Mouse (Mus musculus) lung, postnatal 0 days (tissue): ENCODE measurements around the gene Sh3rf1. TPM values are rescaled to one million over a fixed set of nuclear protein-coding genes. Genes with fewer than 3 reads are reported as not detected.

Experiments used
- ATAC-seq: fragments of 200-750 bp; cut with Nextera tagmentation; 2 replicates; pipeline ENCODE4 v1.8.0; 2017; ENCODE audit warnings: moderate library complexity
- DNase-seq: peaks from one replicate; pipeline ENCODE4 v3.0.0-alpha.2; 2016; ENCODE audit warnings: low spot score
- H3K27ac ChIP-seq: fragments of 300-500 bp; sonication (generic); 2 replicates; pipeline ENCODE4 v1.5.1; 2014; ENCODE audit warnings: antibody characterized with exemption, mild to moderate bottlenecking, low read length, mixed read lengths
- H3K27me3 ChIP-seq: fragments of 300-500 bp; sonication (generic); replicated peaks from 2 replicates; pipeline ENCODE4 v1.6.1; 2014; ENCODE audit warnings: low read length, mixed read lengths; ENCODE audit not compliant: insufficient read depth
- H3K36me3 ChIP-seq: fragments of 300-500 bp; sonication (generic); 2 replicates; pipeline ENCODE4 v1.6.1; 2014; ENCODE audit warnings: low read length, mixed read lengths; ENCODE audit not compliant: insufficient read depth
- H3K4me1 ChIP-seq: fragments of 300-500 bp; sonication (generic); 2 replicates; pipeline ENCODE4 v1.6.1; 2014; ENCODE audit warnings: antibody characterized with exemption, low read depth, low read length, mixed read lengths; ENCODE audit not compliant: insufficient read depth
- H3K4me2 ChIP-seq: fragments of 300-500 bp; sonication (generic); replicated peaks from 2 replicates; pipeline ENCODE4 v1.6.1; 2014; ENCODE audit warnings: low read depth, mild to moderate bottlenecking, low read length, moderate library complexity, mixed read lengths
- H3K4me3 ChIP-seq: fragments of 300-500 bp; sonication (generic); 2 replicates; pipeline ENCODE4 v1.5.1; 2014; ENCODE audit warnings: low read depth, low read length
- H3K9ac ChIP-seq: fragments of 300-500 bp; sonication (generic); replicated peaks from 2 replicates; pipeline ENCODE4 v1.6.1; 2014; ENCODE audit warnings: low read depth, mild to moderate bottlenecking
- H3K9me3 ChIP-seq: fragments of 300-500 bp; sonication (generic); 2 replicates; pipeline ENCODE4 v1.6.1; 2016; ENCODE audit warnings: low read length, mixed read lengths
- CTCF ChIP-seq: IDR thresholded peaks from 2 replicates; pipeline ENCODE4 v1.5.1; 2016; ENCODE audit warnings: antibody characterized with exemption, mild to moderate bottlenecking
- EP300 ChIP-seq: IDR thresholded peaks from 2 replicates; pipeline ENCODE4 v1.6.1; 2016; ENCODE audit warnings: antibody characterized with exemption, mild to moderate bottlenecking, control low read depth
- WGBS: fragments of 180-500 bp; shearing (Covaris S2); extraction: QIAGEN DNeasy Blood & Tissue Kit; methylation state at CpG from one replicate; pipeline ENCODE4 v1.1.7; 2014; 5-methylcytosine and 5-hydroxymethylcytosine counted together
- polyA plus RNA-seq: library from polyadenylated mRNA; unstranded; fragments of >200 nt; fragmentation: Nextera tagmentation; extraction: Ambion mirVana; gene quantifications from 2 replicates; pipeline ENCODE4 v1.2.1, GENCODE M21; 2015

Sh3rf1 gene
- polyA plus RNA-seq, 1 experiment from 2014 or later: 11.2 TPM

DNA sequence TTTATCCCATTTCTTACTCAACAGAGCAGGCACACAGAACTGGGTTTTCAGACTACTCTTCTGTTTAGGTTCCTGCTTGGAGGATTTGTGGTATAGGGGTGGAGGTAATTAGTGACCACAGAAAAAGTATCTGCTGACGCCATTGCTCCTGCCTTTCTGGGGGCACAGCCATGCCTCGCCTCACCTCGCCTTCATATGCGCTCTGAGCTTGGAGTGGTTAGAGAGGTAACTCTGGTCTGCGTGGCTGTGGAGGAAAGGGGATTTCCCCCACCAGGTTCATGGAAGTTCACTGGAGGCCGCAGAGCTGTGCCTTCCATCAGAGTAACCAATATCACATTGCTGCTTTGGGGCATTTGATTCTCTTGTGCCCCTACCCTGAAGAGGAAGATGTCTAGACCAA, 123.9 kb downstream of the Sh3rf1 start:
- Histone ChIP-seq H3K27me3 (no peaks in the 10 kb centered on the region), H3K4me3 (no peak overlapping the region), H3K4me2 (no peak overlapping the region), H3K4me1 (peaks cover 1% of the 10 kb centered on the region; the same call in 1 of the 2 replicates), H3K36me3 (no peaks in the 10 kb centered on the region), H3K27ac (no peak overlapping the region), H3K9ac (no peak overlapping the region), H3K9me3 (no peaks in the 10 kb centered on the region)
- no peak for DNase-seq
- no peak for ATAC-seq
- no peak for TF ChIP-seq EP300
- TF ChIP-seq CTCF: no peak
- 78% methylated on average over 6 of the region's 6 CpGs for WGBS

DNA sequence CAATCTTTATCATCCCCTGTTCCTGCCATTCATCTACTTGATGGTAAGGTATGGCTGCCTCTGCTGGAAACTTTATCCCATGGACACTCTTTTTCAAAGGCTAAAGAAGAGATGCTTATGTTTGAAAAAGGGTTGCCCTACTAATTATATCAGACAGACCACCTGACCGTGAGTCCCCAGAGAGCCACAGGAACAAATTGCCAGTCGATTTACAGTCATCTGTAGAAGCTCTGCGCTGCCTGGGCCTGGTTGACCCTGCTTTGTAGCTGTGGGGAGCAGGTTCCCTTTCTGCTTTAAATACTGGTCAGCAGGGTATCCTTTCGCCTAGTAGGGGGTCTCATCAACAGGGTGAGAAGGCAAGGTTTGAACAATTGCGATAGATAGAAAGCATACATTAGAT, 124.4 kb downstream of the Sh3rf1 start:
- ATAC-seq (no peak), DNase-seq (no peak)
- Histone ChIP-seq H3K27ac (no peak overlapping the region), H3K4me3 (no peak overlapping the region), H3K4me1 (no peaks in the 10 kb centered on the region; the same call in 1 of the 2 replicates), H3K9me3 (no peaks in the 10 kb centered on the region), H3K36me3 (no peaks in the 10 kb centered on the region), H3K9ac (no peak overlapping the region), H3K4me2 (no peak overlapping the region), H3K27me3 (no peaks in the 10 kb centered on the region)
- TF ChIP-seq CTCF (no peak), EP300 (no peak)
- 66% methylated on average over 5 of the region's 5 CpGs for WGBS

DNA sequence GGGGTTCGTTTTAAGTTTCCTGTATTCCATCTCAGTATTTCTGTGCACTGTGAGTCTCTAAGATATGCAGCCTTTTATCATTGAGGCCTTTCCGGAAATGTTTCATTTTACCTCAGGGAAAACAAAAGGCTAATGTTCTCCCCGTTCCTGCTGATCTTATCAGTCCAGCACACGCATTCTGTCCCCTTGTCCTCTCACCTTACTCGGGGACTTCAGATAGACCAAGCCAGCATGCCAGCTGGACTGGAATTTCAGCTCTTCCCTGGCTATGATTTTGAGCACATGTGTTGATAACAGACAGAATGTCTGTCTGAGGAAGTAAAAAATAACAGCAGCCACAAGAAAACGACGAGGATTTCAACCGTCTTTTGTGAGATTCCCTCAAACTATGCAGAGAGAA, 124.8 kb downstream of the Sh3rf1 start:
- no peak for TF ChIP-seq CTCF
- no peak for TF ChIP-seq EP300
- Histone ChIP-seq H3K27me3 (no peaks in the 10 kb centered on the region), H3K9me3 (no peaks in the 10 kb centered on the region), H3K4me3 (no peak overlapping the region), H3K9ac (no peak overlapping the region), H3K4me1 (no peaks in the 10 kb centered on the region; the same call in 1 of the 2 replicates), H3K4me2 (no peak overlapping the region), H3K36me3 (no peaks in the 10 kb centered on the region), H3K27ac (no peak overlapping the region)
- ATAC-seq: no peak
- no peak for DNase-seq
- 25% methylated on average over 8 of the region's 8 CpGs for WGBS

DNA sequence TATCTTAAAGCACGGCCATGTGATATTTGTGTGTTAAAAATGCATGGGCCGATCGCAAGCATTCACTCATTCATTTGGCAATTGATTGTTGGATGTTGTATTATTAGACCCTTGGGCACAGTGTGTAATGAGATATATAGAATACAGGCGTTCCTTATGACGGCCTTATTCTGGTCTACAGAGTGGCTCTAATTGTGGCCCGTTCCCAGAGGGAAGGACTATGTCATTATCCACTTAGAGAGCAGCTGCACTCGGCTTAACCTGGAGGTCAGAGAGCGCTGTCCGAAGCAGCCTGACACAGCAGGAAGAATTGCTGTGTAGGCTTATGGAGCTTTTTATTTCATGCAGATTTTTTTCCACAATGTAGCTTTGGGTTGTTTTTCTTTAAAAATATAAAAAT, 126.8 kb downstream of the Sh3rf1 start:
- no peak overlapping the region for H3K4me3 ChIP-seq
- 76% methylated on average over 9 of the region's 9 CpGs for WGBS
- H3K27ac ChIP-seq: no peak overlapping the region
- H3K4me2 ChIP-seq: no peak overlapping the region
- TF ChIP-seq CTCF: no peak
- no peak for TF ChIP-seq EP300
- ATAC-seq (no peak), DNase-seq (no peak)
- no peaks in the 10 kb centered on the region for H3K27me3 ChIP-seq
- H3K9me3 ChIP-seq: no peaks in the 10 kb centered on the region
- H3K4me1 ChIP-seq: no peaks in the 10 kb centered on the region; the same call in 1 of the 2 replicates
- H3K9ac ChIP-seq: no peak overlapping the region
- no peaks in the 10 kb centered on the region for H3K36me3 ChIP-seq

DNA sequence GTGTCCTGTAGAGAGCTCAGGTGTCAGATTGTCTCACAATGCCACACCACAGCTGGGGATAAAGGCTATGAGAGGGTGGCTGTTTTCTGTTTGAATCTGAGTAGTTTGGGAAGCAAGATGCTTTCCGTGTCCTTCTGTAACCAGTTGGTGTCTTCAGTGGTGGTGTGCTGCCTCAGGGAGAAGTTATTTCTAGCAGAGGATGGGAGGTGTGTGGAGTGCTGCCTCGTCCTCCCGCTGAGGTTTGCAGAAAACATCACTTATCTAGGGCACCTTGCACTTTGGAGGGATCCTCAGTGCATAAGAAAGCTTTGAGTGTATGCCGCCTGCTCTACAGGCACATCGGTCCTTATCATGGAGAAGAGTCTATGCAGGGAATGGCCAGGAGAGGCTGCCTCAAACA, 128.0 kb downstream of the Sh3rf1 start:
- H3K36me3 ChIP-seq: no peaks in the 10 kb centered on the region
- no peak overlapping the region for H3K4me3 ChIP-seq
- peak overlapping the region; percentile 30 for H3K4me2 ChIP-seq
- H3K27ac ChIP-seq: no peak overlapping the region
- TF ChIP-seq EP300 (no peak), CTCF (no peak)
- ATAC-seq (no peak), DNase-seq (no peak)
- H3K9me3 ChIP-seq: no peaks in the 10 kb centered on the region
- H3K4me1 ChIP-seq: no peaks in the 10 kb centered on the region; the same call in 1 of the 2 replicates
- H3K9ac ChIP-seq: no peak overlapping the region
- 77% methylated on average over 5 of the region's 5 CpGs for WGBS
- H3K27me3 ChIP-seq: no peaks in the 10 kb centered on the region

DNA sequence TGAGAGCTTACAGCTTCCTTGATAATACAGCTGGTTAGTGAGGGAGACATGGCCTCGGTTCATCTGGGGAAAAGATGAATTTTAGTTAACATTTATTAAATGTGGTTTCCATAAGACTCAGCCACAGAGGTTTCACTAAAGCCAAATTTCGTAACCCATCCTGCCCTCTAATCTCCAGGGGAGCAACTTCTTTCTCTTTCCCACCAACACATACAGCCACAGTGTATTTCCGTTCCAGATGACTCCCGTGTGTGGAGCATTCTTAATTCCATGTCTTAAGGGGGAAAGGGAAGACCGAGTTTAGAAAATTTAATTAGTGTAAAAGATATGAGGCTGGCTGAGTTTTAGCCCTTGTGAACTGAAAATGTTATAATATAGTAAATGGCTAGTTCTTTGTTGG, 131.8 kb downstream of the Sh3rf1 start:
- no peaks in the 10 kb centered on the region for H3K9me3 ChIP-seq
- no peaks in the 10 kb centered on the region for H3K4me1 ChIP-seq
- no peak overlapping the region for H3K4me3 ChIP-seq
- no peaks in the 10 kb centered on the region for H3K27me3 ChIP-seq
- DNase-seq (no peak), ATAC-seq (no peak)
- no peak overlapping the region for H3K27ac ChIP-seq
- no peak overlapping the region for H3K4me2 ChIP-seq
- no peak overlapping the region for H3K9ac ChIP-seq
- H3K36me3 ChIP-seq: no peaks in the 10 kb centered on the region
- WGBS: 73% methylated on average over 5 of the region's 5 CpGs
- TF ChIP-seq EP300 (no peak), CTCF (no peak)

DNA sequence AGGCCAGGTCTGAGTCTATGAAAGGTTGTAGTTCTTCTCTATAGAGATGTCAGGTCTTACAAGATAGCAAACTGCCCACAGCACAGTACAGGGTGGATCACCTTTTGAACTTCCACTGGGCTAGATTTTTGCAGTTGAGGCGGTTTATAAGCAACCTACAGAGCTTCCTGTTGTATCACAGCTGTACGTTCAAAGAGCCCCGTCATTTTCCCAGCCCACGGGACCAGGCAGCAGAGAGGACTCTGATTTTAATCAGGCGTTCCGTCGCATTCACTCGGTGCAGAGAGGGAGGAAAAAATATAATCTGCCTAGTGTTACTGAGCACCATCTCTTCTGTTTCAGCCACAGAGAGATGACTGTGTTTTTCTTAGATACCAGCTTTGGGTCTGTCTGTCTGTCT, 135.3 kb downstream of the Sh3rf1 start:
- Histone ChIP-seq H3K27ac (no peak overlapping the region), H3K4me2 (no peak overlapping the region), H3K27me3 (no peaks in the 10 kb centered on the region), H3K9me3 (no peaks in the 10 kb centered on the region), H3K9ac (no peak overlapping the region), H3K36me3 (no peaks in the 10 kb centered on the region), H3K4me3 (no peak overlapping the region), H3K4me1 (no peaks in the 10 kb centered on the region)
- TF ChIP-seq EP300: no peak
- ATAC-seq: no peak
- WGBS: 46% methylated on average over 8 of the region's 8 CpGs
- no peak for DNase-seq
